Mouse (Mus musculus) small intestine, adult 2 months (tissue): ENCODE measurements at regions not wholly inside any gene's neighbourhood (a gene's known extent, or its start where the extent isn't known, plus 50 kb on each side); places are given as distances from the start of the nearest gene placed in this dataset.

Experiments
- H3K27ac ChIP-seq: fragments of 200-500 bp; 2 replicates; pipeline ENCODE4 v1.5.1; 2012; ENCODE audit warnings: low read depth, low read length, control low read depth, inconsistent platforms; ENCODE audit not compliant: insufficient read depth
- H3K27me3 ChIP-seq: fragments of 200-500 bp; 2 replicates; pipeline ENCODE4 v1.6.1; 2012; ENCODE audit warnings: mild to moderate bottlenecking, moderate library complexity, low read length, inconsistent platforms; ENCODE audit not compliant: control insufficient read depth, insufficient read depth
- H3K36me3 ChIP-seq: fragments of 200-500 bp; 2 replicates; pipeline ENCODE4 v1.6.1; 2012; ENCODE audit warnings: mild to moderate bottlenecking, low read length, control low read depth, inconsistent platforms; ENCODE audit not compliant: control insufficient read depth, insufficient read depth
- H3K4me1 ChIP-seq: fragments of 200-500 bp; 2 replicates; pipeline ENCODE4 v1.6.1; 2012; ENCODE audit warnings: low read length, inconsistent platforms, mixed read lengths; ENCODE audit not compliant: control insufficient read depth, insufficient read depth, insufficient read length
- H3K4me3 ChIP-seq: fragments of 200-500 bp; 2 replicates; pipeline ENCODE4 v1.5.1; 2012; ENCODE audit warnings: low read depth, mild to moderate bottlenecking, control low read depth, inconsistent platforms, low read length, moderate library complexity
- CTCF ChIP-seq: fragments of 200-500 bp; IDR thresholded peaks from 2 replicates; pipeline ENCODE4 v1.5.1; 2012; ENCODE audit warnings: low read depth, mild to moderate bottlenecking, control low read depth, inconsistent platforms, low read length, moderate library complexity, mixed read lengths; ENCODE audit not compliant: insufficient replicate concordance, insufficient read length; ENCODE audit errors: extremely low read depth
- POLR2A ChIP-seq: fragments of 200-500 bp; IDR thresholded peaks from 2 replicates; pipeline ENCODE4 v1.6.1; 2012; ENCODE audit warnings: low read depth, mild to moderate bottlenecking, control low read depth, inconsistent platforms, low read length, moderate library complexity
- WGBS: fragments of 180-500 bp; shearing (Covaris S2); methylation state at CpG from one replicate; pipeline ENCODE4 v1.1.7; 2018; 5-methylcytosine and 5-hydroxymethylcytosine counted together

- H3K27me3 ChIP-seq, result no peaks in the 10 kb centered on the region
- H3K4me1 ChIP-seq, result no peaks in the 10 kb centered on the region
- no peak overlapping the region for H3K27ac ChIP-seq
- no peak overlapping the region for H3K4me3 ChIP-seq
- TF ChIP-seq POLR2A, result no peak
- no peak for TF ChIP-seq CTCF
- 80% methylated on average over 6 of the region's 6 CpGs for WGBS
- no peaks in the 10 kb centered on the region for H3K36me3 ChIP-seq
Observed at GRCm38 (mm10) chr5:91828481-91828880, 134.4 kb downstream of the Rchy1 start.

- Histone ChIP-seq H3K4me3 (no peak overlapping the region), H3K27me3 (no peaks in the 10 kb centered on the region), H3K36me3 (no peaks in the 10 kb centered on the region), H3K4me1 (no peaks in the 10 kb centered on the region), H3K27ac (no peak overlapping the region)
- WGBS, result 28% methylated on average over 1 of the region's 1 CpGs
- TF ChIP-seq CTCF (no peak), POLR2A (no peak)
Observed at GRCm38 (mm10) chr5:91826636-91827035, 136.2 kb downstream of the Rchy1 start.

- TF ChIP-seq CTCF (no peak), POLR2A (no peak)
- WGBS, result 68% methylated on average over 9 of the region's 9 CpGs
- Histone ChIP-seq H3K4me1 (no peaks in the 10 kb centered on the region), H3K27ac (no peak overlapping the region), H3K27me3 (no peaks in the 10 kb centered on the region), H3K4me3 (no peak overlapping the region), H3K36me3 (no peaks in the 10 kb centered on the region)
Observed at GRCm38 (mm10) chr5:91822844-91823576, 139.9 kb downstream of the Rchy1 start.

GRCm38 (mm10) chr5:91818800-91819199, 144.1 kb downstream of the Rchy1 start:
- no peak overlapping the region for H3K27ac ChIP-seq
- TF ChIP-seq POLR2A (no peak), CTCF (no peak)
- no peaks in the 10 kb centered on the region for H3K4me1 ChIP-seq
- H3K27me3 ChIP-seq, result no peaks in the 10 kb centered on the region
- 85% methylated on average over 12 of the region's 12 CpGs for WGBS
- H3K36me3 ChIP-seq, result no peaks in the 10 kb centered on the region
- no peak overlapping the region for H3K4me3 ChIP-seq

GRCm38 (mm10) chr5:91818195-91818594, 144.7 kb downstream of the Rchy1 start:
- Histone ChIP-seq H3K27ac (no peak overlapping the region), H3K27me3 (no peaks in the 10 kb centered on the region), H3K4me3 (no peak overlapping the region), H3K36me3 (no peaks in the 10 kb centered on the region), H3K4me1 (no peaks in the 10 kb centered on the region)
- TF ChIP-seq CTCF, result no peak
- TF ChIP-seq POLR2A, result no peak
- 85% methylated on average over 11 of the region's 11 CpGs for WGBS

- no peak for TF ChIP-seq CTCF
- TF ChIP-seq POLR2A, result no peak
- 66% methylated on average over 3 of the region's 3 CpGs for WGBS
- Histone ChIP-seq H3K4me3 (no peak overlapping the region), H3K36me3 (no peaks in the 10 kb centered on the region), H3K4me1 (no peaks in the 10 kb centered on the region), H3K27ac (no peak overlapping the region), H3K27me3 (no peaks in the 10 kb centered on the region)
Observed at GRCm38 (mm10) chr5:91816376-91816950, 146.4 kb downstream of the Rchy1 start.

GRCm38 (mm10) chr5:91814956-91815355, 147.9 kb downstream of the Rchy1 start:
- Histone ChIP-seq H3K36me3 (no peaks in the 10 kb centered on the region), H3K27me3 (no peaks in the 10 kb centered on the region), H3K4me3 (no peak overlapping the region), H3K27ac (no peak overlapping the region), H3K4me1 (no peaks in the 10 kb centered on the region)
- no peak for TF ChIP-seq POLR2A
- no peak for TF ChIP-seq CTCF
- WGBS, result 77% methylated on average over 6 of the region's 6 CpGs
